Mouse (Mus musculus): ENCODE measurements around the gene Zswim3.

GRCm38 (mm10) chr2:164762593-164762992 is 42.3 kb upstream of the Zswim3 start:
- TF ChIP-seq CTCF (IDR thresholded peaks at IDR 0.05; ENCODE audit: insufficient read depth, low read depth, low read length) (no peak), POLR2A (IDR thresholded peaks at IDR 0.05; ENCODE audit: insufficient read depth, low read depth, low read length) (no peak)
